ENCODE assay signal across 17 mouse cellular contexts in genomic region chr19:55615743-55616142, GRCm38 (mm10).
DNase-seq lines count a peak whose midpoint lies in the region; ATAC-seq and TF ChIP-seq lines count a peak whose summit lies in the region.
"Had no signal": no experiment of that assay in that cellular context is flagged by ENCODE, and none has a peak within 500 bp of the region (broad histone marks: within the 10 kb centered on the region; RNA-seq: fewer than 3 reads in every experiment).

No protein-coding gene starts in this region.

- no peak overlapping the region for H3K4me3 ChIP-seq in heart, embryonic 10.5 days
- H3K4me3 ChIP-seq in lung, embryonic 14.5 days (ENCODE audit: low read depth, low read length), result no peak overlapping the region
- no peak overlapping the region for H3K4me3 ChIP-seq in forebrain, embryonic 16.5 days (replicated peaks; ENCODE audit: low read length)
- H3K4me3 ChIP-seq: gastrocnemius, adult 2 months; hindbrain, embryonic 15.5 days; limb, embryonic 10.5 days; liver, embryonic 13.5 days; midbrain, embryonic 13.5 days had no signal

- H3K9me3 ChIP-seq in heart, embryonic 10.5 days, result no peaks in the 10 kb centered on the region
- no peaks in the 10 kb centered on the region for H3K9me3 ChIP-seq in lung, embryonic 14.5 days (ENCODE audit: low read depth, low read length)
- no peaks in the 10 kb centered on the region for H3K9me3 ChIP-seq in forebrain, embryonic 16.5 days (ENCODE audit: control insufficient read depth, low read length)
- H3K9me3 ChIP-seq: hindbrain, embryonic 15.5 days; limb, embryonic 10.5 days; liver, embryonic 13.5 days; midbrain, embryonic 13.5 days had no signal

- no peak overlapping the region for H3K4me2 ChIP-seq in lung, embryonic 14.5 days
- H3K4me2 ChIP-seq in forebrain, embryonic 16.5 days (ENCODE audit: low read length), result no peak overlapping the region
- H3K4me2 ChIP-seq: heart, embryonic 11.5 days; hindbrain, embryonic 15.5 days; liver, embryonic 13.5 days; midbrain, embryonic 13.5 days had no signal

- peaks cover 26% of the 10 kb centered on the region for H3K27me3 ChIP-seq in heart, embryonic 10.5 days (ENCODE audit: insufficient read depth, poor library complexity, severe bottlenecking)
- no peaks in the 10 kb centered on the region for H3K27me3 ChIP-seq in lung, embryonic 14.5 days (ENCODE audit: insufficient read depth, low read length)
- H3K27me3 ChIP-seq in forebrain, embryonic 16.5 days (replicated peaks; ENCODE audit: control insufficient read depth, insufficient read depth, low read length), result no peaks in the 10 kb centered on the region
- H3K27me3 ChIP-seq: hindbrain, embryonic 15.5 days; liver, embryonic 13.5 days had no signal

- H3K9ac ChIP-seq in lung, embryonic 14.5 days, result no peak overlapping the region
- no peak overlapping the region for H3K9ac ChIP-seq in forebrain, embryonic 16.5 days (replicated peaks; ENCODE audit: low read depth, low read length)
- H3K9ac ChIP-seq: hindbrain, embryonic 15.5 days; liver, embryonic 13.5 days; midbrain, embryonic 13.5 days had no signal

- H3K36me3 ChIP-seq in heart, embryonic 10.5 days, result no peaks in the 10 kb centered on the region
- H3K36me3 ChIP-seq in lung, embryonic 14.5 days (ENCODE audit: insufficient read depth), result no peaks in the 10 kb centered on the region
- no peaks in the 10 kb centered on the region for H3K36me3 ChIP-seq in forebrain, embryonic 16.5 days (ENCODE audit: control insufficient read depth, insufficient read depth)
- H3K36me3 ChIP-seq: hindbrain, embryonic 15.5 days; limb, embryonic 10.5 days; liver, embryonic 13.5 days; midbrain, embryonic 13.5 days had no signal

- H3K4me1 ChIP-seq in heart, embryonic 10.5 days, result peaks cover 39% of the 10 kb centered on the region
- peaks cover 9% of the 10 kb centered on the region for H3K4me1 ChIP-seq in lung, embryonic 14.5 days (ENCODE audit: insufficient read depth)
- H3K4me1 ChIP-seq in forebrain, embryonic 16.5 days (replicated peaks; ENCODE audit: control insufficient read depth, insufficient read depth, low read length), result no peaks in the 10 kb centered on the region

- DNase-seq in heart, embryonic 10.5 days (ENCODE audit: low spot score), result no peak
- no peak for DNase-seq in heart, postnatal 10 days
- DNase-seq in lung, embryonic 14.5 days, result peak; percentile 58
- DNase-seq in lung, postnatal 14 days, result no peak
- peak; percentile 32 for DNase-seq in kidney, adult 18-20 months
- peak; percentile 70 for DNase-seq in kidney, postnatal 14 days
- DNase-seq in spleen, adult 18-20 months, result no peak
- DNase-seq: gastrocnemius, adult 2 months; liver, embryonic 13.5 days; right cerebral cortex, postnatal 25 days had no signal

- ATAC-seq in lung, embryonic 14.5 days (ENCODE audit: insufficient read depth), result peak; percentile 36; the same call in 1 of the 2 replicates
- no peak for ATAC-seq in forebrain, embryonic 16.5 days
- ATAC-seq: forebrain, embryonic 14.5 days; midbrain, embryonic 13.5 days had no signal

- intact Hi-C loops in heart, postnatal 10 days (cut with DNase I), result no loop called here

- TF ChIP-seq CTCF in lung, embryonic 14.5 days (IDR thresholded peaks at IDR 0.05; ENCODE audit: low read depth), result no peak

- H3K27ac ChIP-seq in heart, embryonic 10.5 days, result 0 out of 2 replicates have a peak overlapping the region, but pooled peaks have one; percentile 19
- H3K27ac ChIP-seq in lung, embryonic 14.5 days (ENCODE audit: low read depth), result no peak overlapping the region
- H3K27ac ChIP-seq in forebrain, embryonic 16.5 days (ENCODE audit: low read length), result no peak overlapping the region
- H3K27ac ChIP-seq: gastrocnemius, adult 2 months; hindbrain, embryonic 15.5 days; limb, embryonic 10.5 days; liver, embryonic 13.5 days; macrophage; midbrain, embryonic 13.5 days had no signal

- WGBS in heart, embryonic 10.5 days, result 55% methylated on average over 5 of the region's 5 CpGs
- WGBS in lung, embryonic 14.5 days, result 54% methylated on average over 5 of the region's 5 CpGs
- 62% methylated on average over 5 of the region's 5 CpGs for WGBS in forebrain, embryonic 16.5 days

Comparison
In these comparisons a context has a peak if more than half of its experiments do, and no peak if none do; other contexts are left out.
1. DNase-seq: peak in lung, embryonic 14.5 days (single experiment), kidney, adult 18-20 months (single experiment) and kidney, postnatal 14 days (single experiment); none in heart, embryonic 10.5 days (single experiment), heart, postnatal 10 days (0 of 2), lung, postnatal 14 days (single experiment) and spleen, adult 18-20 months (0 of 2).